Comparison of ENCODE assay signal across 8 mouse cellular contexts in the genomic region with DNA sequence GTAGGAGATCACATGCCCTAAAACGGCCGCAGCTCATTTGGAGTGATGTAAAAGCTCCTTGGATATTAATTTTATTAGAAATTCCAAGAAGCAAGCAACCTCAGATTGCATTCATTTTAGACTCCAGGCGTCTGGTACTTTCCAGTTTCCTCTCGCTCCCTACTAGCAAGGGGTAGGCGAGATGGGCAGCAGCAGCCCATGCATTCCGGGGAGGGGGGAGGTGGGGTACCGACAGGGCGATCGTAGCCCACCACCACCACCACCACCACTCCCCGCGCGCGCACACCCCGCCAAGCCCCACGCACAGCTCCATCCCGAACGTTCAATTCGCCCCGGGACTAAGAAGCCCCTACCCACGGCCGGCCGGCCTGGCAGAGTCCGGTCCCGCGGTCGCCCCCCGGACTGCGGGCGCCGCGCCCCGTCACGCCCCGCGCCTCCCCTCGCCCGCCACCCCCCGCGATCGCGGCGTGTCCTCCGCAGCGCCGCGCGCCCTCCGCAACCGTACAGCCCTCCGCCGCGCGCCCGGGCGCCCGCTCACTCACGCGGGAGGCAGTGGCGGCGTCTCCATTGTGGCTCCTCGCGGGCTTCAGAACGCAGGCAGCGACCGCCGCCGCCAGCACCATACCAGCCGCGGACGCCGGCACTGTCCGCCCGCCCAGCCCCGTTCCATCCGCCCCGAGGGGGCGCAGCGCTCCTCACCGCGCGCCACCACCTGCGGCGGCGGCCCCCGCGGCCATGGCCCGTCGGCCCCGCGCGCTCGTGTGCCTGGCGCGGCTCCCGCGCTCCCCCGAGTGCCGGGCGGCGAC. TPM values are rescaled to one million over a fixed set of nuclear protein-coding genes. Genes with fewer than 3 reads are reported as not detected.
DNase-seq lines count a peak whose midpoint lies in the region; ATAC-seq and TF ChIP-seq lines count a peak whose summit lies in the region.

No protein-coding gene starts in this region.

- in situ Hi-C loops in Patski (cut with MboI; ENCODE audit: low pct_unique_long_range_greater_than_20kb) = loop anchor here (5.0 kb wide), 1 partner anchor 232 kb away; no protein-coding TSS in a partner anchor

- TF ChIP-seq POLR2A in lung, adult 2 months (IDR thresholded peaks at IDR 0.05; ENCODE audit: borderline replicate concordance, extremely low read depth, low read depth, low read length) = no peak

- under 1% methylated on average over 85 of the region's 100 CpGs for WGBS in lung, adult 2 months
- under 1% methylated on average over 98 of the region's 100 CpGs for whole genome bisulfite sequencing in embryonic facial prominence, embryonic 10.5 days
- WGBS in hindbrain, embryonic 15.5 days = under 1% methylated on average over 63 of the region's 100 CpGs
- 4% methylated on average over 92 of the region's 100 CpGs for WGBS in midbrain, embryonic 10.5 days

- POLR2A ChIA-PET in Patski (lab: Charles Lee) = interaction anchor here (1.0 to 1.5 kb wide), 2 partner anchors 11 to 44 kb away, joined by 4 read pairs; no protein-coding TSS in a partner anchor

- H3K9me3 ChIP-seq in embryonic facial prominence, embryonic 10.5 days = no peaks in the 10 kb centered on the region
- no peaks in the 10 kb centered on the region for H3K9me3 ChIP-seq in hindbrain, embryonic 15.5 days
- H3K9me3 ChIP-seq in midbrain, embryonic 10.5 days (replicated peaks) = no peaks in the 10 kb centered on the region

- no peak for TF ChIP-seq CTCF in lung, adult 2 months (IDR thresholded peaks at IDR 0.05; ENCODE audit: insufficient read depth, low read length)
- peak; percentile 50 for TF ChIP-seq CTCF in Patski (IDR thresholded peaks at IDR 0.05)

- ATAC-seq in Patski = peak; percentile 69
- ATAC-seq in hindbrain, embryonic 15.5 days (ENCODE audit: low FRiP score, low read depth) = peak; percentile 83

- CTCF ChIA-PET in Patski (lab: Charles Lee) = interaction anchor here (0.9 to 1.4 kb wide), 3 partner anchors 11 to 231 kb away, joined by 3 to 4 read pairs (median 3); no protein-coding TSS in a partner anchor

- peak; percentile 58 for DNase-seq in lung, adult 2 months
- DNase-seq in lung, adult 18-20 months = no peak
- DNase-seq in Patski (ENCODE audit: low read depth, low spot score) = no peak
- DNase-seq in embryonic facial prominence, embryonic 10.5 days (ENCODE audit: low spot score) = peak; percentile 59
- peak; percentile 58 for DNase-seq in midbrain, embryonic 10.5 days (ENCODE audit: low spot score)
- peak; percentile 15 for DNase-seq in testis, postnatal 14 days (ENCODE audit: low spot score)
- no peak for DNase-seq in adrenal gland, adult 2 months

- peak overlapping the region; percentile 75 for H3K4me2 ChIP-seq in hindbrain, embryonic 15.5 days

- H3K27me3 ChIP-seq in Patski = peaks cover 4% of the 10 kb centered on the region
- H3K27me3 ChIP-seq in embryonic facial prominence, embryonic 10.5 days (replicated peaks; ENCODE audit: low read depth, poor library complexity, severe bottlenecking) = peaks cover 3% of the 10 kb centered on the region; the same call in 1 of the 2 replicates
- no peaks in the 10 kb centered on the region for H3K27me3 ChIP-seq in hindbrain, embryonic 15.5 days
- peaks cover 6% of the 10 kb centered on the region; the same call in 1 of the 2 replicates for H3K27me3 ChIP-seq in midbrain, embryonic 10.5 days (ENCODE audit: low read depth, poor library complexity, severe bottlenecking)

- H3K36me3 ChIP-seq in embryonic facial prominence, embryonic 10.5 days (replicated peaks) = no peaks in the 10 kb centered on the region
- H3K36me3 ChIP-seq in hindbrain, embryonic 15.5 days = no peaks in the 10 kb centered on the region
- no peaks in the 10 kb centered on the region for H3K36me3 ChIP-seq in midbrain, embryonic 10.5 days

- peaks cover 15% of the 10 kb centered on the region for H3K4me1 ChIP-seq in lung, adult 2 months (ENCODE audit: control insufficient read depth, insufficient read depth, low read length)
- peaks cover 26% of the 10 kb centered on the region for H3K4me1 ChIP-seq in embryonic facial prominence, embryonic 10.5 days
- peaks cover 33% of the 10 kb centered on the region for H3K4me1 ChIP-seq in hindbrain, embryonic 15.5 days (replicated peaks)
- peaks cover 32% of the 10 kb centered on the region for H3K4me1 ChIP-seq in midbrain, embryonic 10.5 days

- H3K27ac ChIP-seq in embryonic facial prominence, embryonic 10.5 days (replicated peaks) = peak overlapping the region; percentile 92
- H3K27ac ChIP-seq in hindbrain, embryonic 15.5 days (replicated peaks) = peak overlapping the region; percentile 94
- H3K27ac ChIP-seq in midbrain, embryonic 10.5 days (replicated peaks) = peak overlapping the region; percentile 96

- peak overlapping the region; percentile 84 for H3K4me3 ChIP-seq in lung, adult 2 months (replicated peaks; ENCODE audit: extremely low read depth, low read depth, low read length)
- peak overlapping the region; percentile 92 for H3K4me3 ChIP-seq in embryonic facial prominence, embryonic 10.5 days
- peak overlapping the region; percentile 90 for H3K4me3 ChIP-seq in hindbrain, embryonic 15.5 days
- H3K4me3 ChIP-seq in midbrain, embryonic 10.5 days = peak overlapping the region; percentile 93

- H3K9ac ChIP-seq in hindbrain, embryonic 15.5 days = peak overlapping the region; percentile 91

RNA-seq across cellular contexts. Expression of gene Klhl2, which starts 0.5 kb away (rescaled TPM):
- polyA plus RNA-seq in lung, adult 2 months (2012; rRNA removed) = 11.7 and 13.7 TPM in 2 replicates
- 30.3 TPM for polyA plus RNA-seq in Patski (2021)
- polyA plus RNA-seq in embryonic facial prominence, embryonic 10.5 days (2016; fragmentation: Nextera tagmentation; extraction: Ambion mirVana) = 10.5 and 12.8 TPM in 2 replicates
- 38.1 and 40.5 TPM in 2 replicates for polyA plus RNA-seq in hindbrain, embryonic 15.5 days (2015; fragmentation: Nextera tagmentation; extraction: Ambion mirVana)
- 9.3 and 11.3 TPM in 2 replicates for polyA plus RNA-seq in midbrain, embryonic 10.5 days (2016; fragmentation: Nextera tagmentation; extraction: Ambion mirVana)
- total RNA-seq in adrenal gland, adult 2 months (2021) = 10 to 100 TPM; 72.8 to 86.4 TPM
- 13.4 and 13.8 TPM in 2 replicates for polyA plus RNA-seq in adrenal gland, adult 2 months (2012; rRNA removed)

Comparison
In these comparisons a context has a peak if more than half of its experiments do, and no peak if none do; other contexts are left out.
1. DNase-seq: peak in lung, adult 2 months (single experiment), embryonic facial prominence, embryonic 10.5 days (single experiment), midbrain, embryonic 10.5 days (single experiment) and testis, postnatal 14 days (single experiment); none in lung, adult 18-20 months (0 of 2), Patski (single experiment) and adrenal gland, adult 2 months (single experiment).
2. Peak in every context shown above with its lines, with median percentiles within 50 percentile points of each other: H3K4me3 ChIP-seq and H3K27ac ChIP-seq.